Mouse (Mus musculus) hematopoietic stem cell, adult 5-6 weeks (primary cell): ENCODE measurements around the gene Lgr6. TPM values are rescaled to one million over a fixed set of nuclear protein-coding genes. Genes with fewer than 3 reads are reported as not detected.
A peak's percentile ranks its signal among the peaks of the same experiment; 100 is the strongest.

Experiments used
- ATAC-seq, 2 experiments: fragments of 125-278 bp in 1 of 2; replicated peaks in 1 of 2; 2 replicates each; pipeline ENCODE4 v1.8.0; 2016 to 2017; ENCODE audit warnings: inconsistent platforms in 2 of 2, mild to moderate bottlenecking in 2 of 2, moderate number of reproducible peaks in 2 of 2, low read depth in 1 of 2, moderate TSS enrichment in 1 of 2; ENCODE audit not compliant: low FRiP score in 2 of 2, poor library complexity in 2 of 2, severe bottlenecking in 2 of 2, insufficient read depth in 1 of 2, low TSS enrichment in 1 of 2
- total RNA-seq: library from RNA; stranded (forward); fragments of 172-1452, 232-1000 nt; gene quantifications from 2 replicates; pipeline ENCODE4 v1.2.3, GENCODE M21; 2017

Gene Lgr6
- total RNA-seq, 1 experiment from 2014 or later = not detected

DNA sequence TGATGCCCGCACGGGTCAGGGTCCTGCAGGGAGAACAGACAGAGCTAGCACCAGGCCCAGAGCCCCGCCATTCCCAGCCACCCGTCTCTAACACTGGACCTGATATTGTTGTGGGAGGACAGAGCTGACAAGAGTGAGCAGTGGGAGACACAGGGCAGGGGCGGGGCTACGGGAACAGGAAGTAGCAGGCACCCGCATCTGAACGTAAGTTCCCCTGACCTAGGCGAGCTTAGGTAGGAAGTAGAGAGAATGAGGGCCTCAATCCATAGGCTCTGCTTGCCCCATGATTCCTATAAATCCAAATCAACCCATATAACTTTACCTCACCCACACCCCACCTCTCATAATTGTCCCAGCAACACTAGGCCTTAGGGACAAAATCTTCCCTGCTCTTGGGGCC lies 104.5 kb downstream of the Lgr6 start:
- ATAC-seq = peak in 1 of 2 experiments; percentile 49; a peak in 1 of 4 replicates

DNA sequence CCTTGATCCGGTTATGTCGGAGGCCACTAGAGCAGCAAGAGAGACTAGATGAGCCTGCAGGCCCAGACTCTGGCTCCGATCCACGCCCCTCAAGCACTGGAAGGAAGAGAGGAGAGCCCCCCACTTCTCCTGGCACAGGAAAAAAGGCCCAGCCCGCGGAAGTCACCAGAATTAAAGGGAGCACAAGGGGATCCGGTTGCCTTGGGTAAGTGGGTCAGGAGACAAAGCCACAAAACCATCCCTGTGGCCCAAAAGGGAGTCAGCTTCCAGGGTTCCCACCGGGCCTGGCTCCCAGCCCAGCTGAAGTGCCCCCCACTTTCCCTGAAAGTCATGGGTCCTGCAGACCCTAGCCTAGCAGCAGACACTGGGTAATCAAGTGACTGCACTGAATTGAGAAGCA lies 106.8 kb downstream of the Lgr6 start:
- no peak for ATAC-seq

DNA sequence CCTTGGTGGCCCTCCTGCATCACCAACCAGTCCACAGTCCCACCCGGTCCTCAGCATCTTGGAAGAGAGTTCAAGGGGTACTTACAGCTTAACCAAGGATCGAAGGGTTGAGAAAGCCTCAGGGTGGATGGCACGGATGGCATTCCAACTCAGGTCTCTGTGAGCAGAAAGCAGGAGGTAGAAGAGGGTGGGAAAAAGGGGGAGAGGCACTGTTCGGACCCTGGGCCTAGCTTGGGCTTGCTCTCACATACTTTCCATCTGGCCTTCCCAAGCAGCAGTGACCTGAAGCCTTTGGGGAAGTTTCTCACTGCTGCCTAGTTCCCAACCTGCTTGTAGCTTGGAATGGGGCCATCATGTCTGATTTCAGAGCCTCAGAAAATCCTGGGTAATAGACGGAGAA lies 107.5 kb downstream of the Lgr6 start:
- no peak for ATAC-seq

DNA sequence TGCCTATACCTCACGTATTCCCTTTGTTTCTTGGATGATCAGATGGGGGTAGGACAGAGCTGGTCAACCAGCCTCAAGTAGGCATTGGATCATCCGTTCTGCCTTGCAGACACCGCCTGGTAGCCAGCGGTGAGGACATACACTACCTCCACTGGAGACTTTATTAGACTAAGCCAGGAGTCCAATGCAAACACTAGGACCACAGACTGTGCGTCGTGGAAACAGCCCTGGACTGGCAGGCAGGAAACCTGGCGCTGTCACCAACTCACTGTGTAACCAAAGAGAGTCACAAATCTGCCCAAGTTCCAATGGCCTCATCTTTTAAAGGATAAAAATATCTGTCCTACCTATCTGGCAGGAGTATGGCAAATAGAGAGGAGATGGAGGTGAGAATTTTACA lies 108.6 kb downstream of the Lgr6 start:
- ATAC-seq = no peak

DNA sequence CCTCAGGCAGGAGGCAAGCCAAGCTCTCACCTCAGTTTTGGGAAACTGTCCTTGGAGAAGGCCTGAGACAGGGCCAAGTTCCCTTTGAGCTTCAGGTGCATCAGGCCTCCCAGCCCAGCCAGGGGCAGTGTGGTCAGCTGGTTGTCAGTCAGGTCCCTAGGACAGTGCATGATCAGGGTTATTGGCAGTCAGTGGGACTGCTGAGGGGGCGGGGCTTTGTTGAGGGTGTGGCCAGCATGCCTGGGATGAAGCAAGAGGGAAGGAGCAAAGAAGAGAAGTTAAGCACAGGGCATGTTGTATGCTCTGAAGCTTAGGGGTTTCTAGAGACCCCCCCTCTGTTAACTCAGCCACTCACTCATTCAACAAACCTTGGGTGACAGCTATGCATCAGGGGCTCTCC lies 109.1 kb downstream of the Lgr6 start:
- ATAC-seq = no peak

DNA sequence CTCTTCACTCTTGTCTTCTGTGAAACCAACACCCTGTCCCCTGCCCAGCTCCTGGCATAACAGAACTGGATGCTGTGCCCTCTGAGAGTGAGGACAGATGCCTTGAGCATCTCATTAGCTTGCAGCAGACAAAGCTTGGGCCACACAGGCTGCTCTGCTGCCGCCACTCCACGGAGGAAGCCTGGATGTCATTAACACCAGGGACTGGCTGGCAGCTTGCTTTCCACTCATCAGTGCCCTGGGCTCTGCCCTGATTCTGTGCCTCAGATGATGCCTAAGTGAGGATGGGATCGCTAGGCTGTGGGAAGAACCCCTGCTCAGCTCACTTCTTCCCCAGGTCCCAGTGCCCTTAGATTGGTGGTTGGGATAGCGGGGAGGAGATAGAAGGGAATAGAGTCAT lies 109.6 kb downstream of the Lgr6 start:
- ATAC-seq = no peak

DNA sequence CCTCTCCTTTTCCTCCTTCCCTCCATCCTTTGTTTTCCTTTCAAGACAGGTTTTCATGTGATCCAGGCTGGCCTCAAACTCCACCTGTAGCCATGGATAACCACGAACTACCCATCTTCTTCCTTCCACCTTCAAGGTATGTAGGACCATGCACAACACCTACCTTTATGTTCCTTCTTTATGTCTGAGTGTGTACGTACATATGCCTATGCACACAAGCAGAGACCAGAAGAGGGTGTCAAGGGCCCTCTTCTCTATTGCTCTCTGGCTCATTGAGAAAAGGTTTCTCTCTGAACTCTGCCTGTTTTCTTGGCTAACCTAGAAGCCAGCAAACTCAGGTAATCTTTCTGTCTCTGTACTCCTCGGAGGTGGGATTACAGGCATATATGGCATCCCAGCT lies 110.3 kb downstream of the Lgr6 start:
- ATAC-seq = no peak

DNA sequence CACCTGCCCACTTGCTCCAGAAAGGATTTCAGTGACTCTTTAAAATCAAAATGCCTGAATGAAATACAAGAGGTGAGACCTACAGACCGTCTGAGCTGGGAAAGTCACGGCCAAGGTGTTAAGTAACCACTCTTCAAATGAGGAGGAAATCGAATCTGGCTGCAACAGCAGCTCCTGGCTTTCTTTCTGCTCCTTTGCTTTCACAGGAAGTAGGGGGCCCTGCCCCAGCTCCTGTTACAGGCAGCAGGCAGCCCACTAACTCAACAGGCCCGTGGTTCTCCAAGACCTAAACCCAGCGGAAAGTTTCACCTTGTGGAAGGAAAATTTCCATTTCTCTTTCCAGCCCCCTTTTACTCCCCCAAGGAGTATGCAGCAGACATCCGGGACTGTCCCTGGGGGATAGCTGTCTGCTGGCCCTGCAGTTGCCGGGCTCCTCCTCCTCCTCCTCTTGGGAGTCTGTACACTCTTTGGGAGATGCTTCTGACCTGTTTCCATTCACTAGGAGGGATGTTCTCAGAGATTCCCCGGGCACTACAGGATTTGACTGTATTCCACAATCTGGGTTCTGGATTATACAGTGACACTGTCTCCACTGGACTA lies 112.9 kb downstream of the Lgr6 start:
- ATAC-seq = no peak

DNA sequence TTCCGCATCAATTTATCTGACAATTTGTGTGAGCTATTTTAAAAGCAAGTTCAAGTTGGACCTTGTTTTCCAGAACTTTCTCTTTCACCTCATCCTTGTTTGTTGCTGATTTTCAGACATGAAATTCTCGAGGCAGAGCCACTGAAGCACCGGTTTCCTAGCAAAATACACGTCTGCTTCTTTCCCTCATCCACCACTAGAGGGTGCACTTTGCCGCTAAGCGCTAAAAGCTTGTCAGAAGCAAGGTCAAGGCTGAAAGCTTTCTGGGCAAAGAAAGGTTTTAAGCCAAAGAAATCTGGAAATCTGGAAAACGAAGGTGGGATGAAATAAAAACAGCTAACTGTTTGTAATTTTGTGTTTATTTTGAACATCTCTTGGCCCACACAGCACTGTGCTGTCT lies 115.7 kb downstream of the Lgr6 start:
- ATAC-seq = peak; percentile 43 to 62; a peak in 2 of 4 replicates

DNA sequence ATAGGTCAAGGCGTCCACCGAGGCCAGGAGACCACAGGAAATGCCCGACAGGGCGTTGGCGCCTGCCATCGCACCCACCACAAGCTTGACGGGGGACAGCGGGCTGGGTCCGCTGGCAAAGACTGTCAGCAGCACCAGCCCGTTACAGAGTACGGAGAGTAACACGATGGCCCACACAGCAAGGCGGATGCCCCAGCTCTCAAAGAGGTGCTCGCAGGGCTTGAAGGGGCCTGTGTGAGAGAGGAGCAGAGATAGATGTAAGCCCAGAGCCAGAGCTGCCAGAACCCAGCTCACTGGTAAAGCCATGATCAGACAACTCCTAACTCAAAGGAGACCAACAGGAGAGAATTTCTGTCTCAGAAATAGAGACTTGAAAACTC lies 117.1 kb downstream of the Lgr6 start:
- no peak for ATAC-seq

DNA sequence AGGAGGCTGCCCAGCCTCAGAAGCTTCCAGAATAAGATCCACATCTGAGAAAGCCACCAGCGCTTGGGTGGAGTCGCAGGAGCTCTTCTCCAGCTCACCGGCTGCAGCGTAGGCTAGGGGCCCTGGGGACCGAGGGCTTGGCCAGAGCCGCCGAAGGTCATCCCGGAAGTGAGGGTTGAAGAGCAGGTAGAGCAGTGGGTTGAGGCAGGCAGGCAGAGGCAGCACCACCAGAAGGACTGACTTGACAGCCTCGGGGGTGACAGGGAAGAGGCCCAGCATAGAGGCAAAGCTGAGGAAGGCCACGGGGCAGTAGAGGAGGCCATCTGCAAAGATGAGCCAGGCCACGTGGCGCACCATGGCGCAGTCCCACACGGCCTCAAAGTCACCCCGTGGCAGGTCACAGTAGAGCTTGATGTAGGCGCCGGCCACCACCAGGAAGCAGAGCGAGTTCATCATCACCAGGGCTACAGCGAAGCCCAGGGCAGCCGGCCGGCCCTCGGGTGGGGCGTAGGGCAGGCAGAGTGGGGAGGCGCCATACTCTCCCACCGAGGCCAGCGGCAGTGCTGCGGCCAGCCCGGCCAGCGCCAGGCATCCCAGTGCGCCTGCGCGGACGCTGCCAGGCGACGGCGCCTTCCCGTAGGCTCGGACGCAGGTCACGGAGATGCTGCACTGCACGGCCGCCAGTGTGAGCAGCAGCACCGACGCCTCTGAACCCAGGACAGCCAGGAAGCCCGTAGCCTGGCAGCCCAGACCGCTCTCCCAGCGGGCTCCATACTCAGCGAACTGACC lies 117.7 kb downstream of the Lgr6 start:
- ATAC-seq = peak; percentile 20 to 26; a peak in 3 of 4 replicates

DNA sequence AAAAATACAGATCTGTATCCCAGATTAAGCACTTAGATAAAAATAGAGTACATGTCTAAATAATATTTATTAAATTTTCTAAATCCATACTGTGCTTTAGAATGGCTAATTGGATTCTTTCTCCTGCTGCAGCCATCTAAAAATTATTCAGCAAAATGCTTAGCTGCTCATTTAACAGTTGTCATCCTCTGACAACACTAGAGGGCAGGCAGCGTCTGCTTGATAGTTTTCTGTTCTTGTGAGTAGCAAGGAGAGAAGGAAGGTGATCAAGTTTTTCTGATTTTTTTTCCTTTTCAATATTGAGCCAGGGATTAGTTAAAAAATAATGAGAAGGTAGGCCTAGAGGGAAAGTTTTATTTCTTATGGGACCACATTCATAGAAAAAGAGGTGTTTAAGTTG lies 132.2 kb downstream of the Lgr6 start:
- no peak for ATAC-seq

DNA sequence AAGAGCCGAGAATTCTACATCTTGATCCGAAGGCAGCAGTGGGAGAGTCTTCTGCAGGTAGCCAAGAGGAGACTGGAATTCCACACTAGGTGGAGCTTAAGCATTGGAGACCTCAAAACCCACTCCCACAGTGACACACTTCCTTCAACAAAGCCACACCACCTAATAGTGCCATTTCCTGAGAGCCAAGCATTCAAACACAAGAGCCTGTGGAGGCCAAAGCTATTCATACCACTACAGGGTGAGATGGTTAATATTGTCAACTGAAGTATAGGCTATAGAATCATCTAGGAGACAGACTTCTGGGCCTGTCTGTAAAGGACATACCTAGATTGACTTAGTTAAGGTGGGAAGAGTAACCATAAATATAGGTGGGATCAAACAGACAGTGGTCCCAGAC lies 139.6 kb downstream of the Lgr6 start:
- no peak for ATAC-seq

DNA sequence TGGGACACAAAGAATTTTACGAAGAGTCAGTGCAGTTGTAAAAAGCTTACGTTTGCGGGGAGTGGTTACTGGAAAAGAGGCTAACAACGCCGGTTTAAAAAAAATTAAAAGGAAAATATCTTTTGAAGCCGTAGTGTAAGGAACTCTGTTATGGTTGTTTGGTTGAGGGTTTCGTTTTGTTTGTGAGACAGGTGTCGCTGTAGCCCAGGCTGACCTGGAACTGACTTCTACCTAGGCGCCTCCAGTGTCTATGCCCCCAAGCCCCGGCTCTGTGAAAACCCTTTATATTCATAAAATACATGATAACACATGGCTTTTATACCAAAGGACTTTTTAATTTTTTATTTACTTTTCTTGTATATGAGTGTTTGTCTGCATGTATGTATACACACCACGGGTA lies 142.3 kb downstream of the Lgr6 start:
- ATAC-seq = no peak; a peak in 1 of 4 replicates

DNA sequence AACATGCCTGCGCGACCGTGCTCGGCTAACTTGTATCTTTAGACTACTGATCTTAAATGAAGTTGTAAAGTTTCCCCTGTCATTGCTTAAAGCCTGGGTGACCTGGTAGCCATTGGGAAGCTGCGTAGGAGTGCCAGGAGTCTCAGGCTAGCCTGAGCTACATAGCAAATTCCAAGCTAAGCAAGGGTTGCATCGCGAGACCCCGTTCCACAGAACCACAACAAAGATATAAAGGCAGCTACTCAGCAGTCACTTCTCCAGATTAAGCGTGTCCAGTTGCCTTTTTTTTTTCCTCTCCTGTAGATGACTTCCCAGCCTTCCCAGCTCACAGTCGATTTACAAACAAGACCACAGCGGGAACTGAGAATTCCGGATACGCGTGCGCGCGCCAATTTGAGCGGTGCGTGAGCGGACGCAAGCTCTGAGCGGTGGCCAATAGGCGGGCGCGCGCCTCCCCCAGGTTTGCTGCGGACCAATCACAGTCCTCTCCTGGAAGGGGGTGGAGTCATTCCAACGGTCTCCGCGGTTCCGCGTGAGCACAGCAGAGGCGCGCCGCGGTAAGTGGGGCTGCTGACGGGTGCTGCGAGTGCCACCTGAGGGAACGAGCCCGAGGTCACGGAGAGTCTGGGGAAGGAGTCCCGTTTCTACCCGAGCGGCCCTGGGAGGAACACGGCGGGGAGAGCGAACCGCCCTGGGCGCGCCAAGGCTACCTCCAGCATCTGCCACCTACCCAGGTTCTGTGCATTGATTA lies 142.8 kb downstream of the Lgr6 start, which contains the start of gene Ube2t:
TSS of gene Ube2t (plus strand) at position 513 of the 751 bp plus-strand sequence.
- ATAC-seq = peak; percentile 97 to 99

DNA sequence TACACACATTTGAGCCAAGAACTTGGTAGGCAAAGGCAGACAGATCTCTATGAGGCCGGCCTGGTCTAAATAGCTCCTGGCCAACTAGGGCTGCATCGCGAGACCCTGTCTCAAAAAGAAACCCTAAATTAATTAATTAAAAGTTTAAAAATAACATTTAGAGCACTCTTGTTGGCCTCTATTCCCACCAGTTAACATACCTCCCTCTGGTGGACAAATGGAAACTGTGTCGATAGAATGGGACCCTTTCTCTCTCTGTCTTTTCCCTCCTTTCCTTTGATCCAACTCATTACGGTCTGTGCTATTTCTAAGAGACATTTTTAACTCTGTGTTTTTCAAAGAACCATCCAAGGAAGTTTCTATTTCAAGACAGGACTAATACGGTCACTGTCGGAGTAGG lies 144.4 kb downstream of the Lgr6 start:
- no peak for ATAC-seq

DNA sequence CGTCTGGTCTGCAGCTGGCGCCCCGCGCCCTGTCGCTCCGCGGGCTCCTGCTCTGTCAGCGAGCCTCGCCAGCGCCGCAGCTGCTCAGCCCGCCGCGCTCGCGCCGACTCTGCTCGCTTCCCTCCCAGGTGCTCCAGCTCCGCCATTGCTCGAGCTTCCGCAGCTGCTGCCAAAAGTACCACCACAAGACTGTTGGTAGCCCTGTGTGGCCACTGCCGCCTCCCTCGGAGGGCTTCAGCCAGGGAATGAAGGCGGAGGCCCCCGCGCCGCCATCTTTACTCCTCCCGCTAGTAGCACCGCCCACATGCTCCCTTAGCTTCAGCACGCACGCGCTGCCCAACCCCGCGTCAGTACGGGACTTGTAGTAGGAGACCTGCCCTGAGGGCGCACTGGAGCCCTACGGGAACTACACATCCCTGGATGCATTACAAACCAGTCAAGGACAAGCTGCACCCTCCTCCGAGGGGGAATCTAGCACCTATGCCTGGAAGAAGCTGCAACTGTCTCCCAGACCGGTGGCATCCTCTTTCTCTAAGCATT lies 149.4 kb downstream of the Lgr6 start, which contains the start of gene Ppp1r12b:
TSS of gene Ppp1r12b (minus strand) at position 306 of the 540 bp plus-strand sequence.
- peak; percentile 99 for ATAC-seq

DNA sequence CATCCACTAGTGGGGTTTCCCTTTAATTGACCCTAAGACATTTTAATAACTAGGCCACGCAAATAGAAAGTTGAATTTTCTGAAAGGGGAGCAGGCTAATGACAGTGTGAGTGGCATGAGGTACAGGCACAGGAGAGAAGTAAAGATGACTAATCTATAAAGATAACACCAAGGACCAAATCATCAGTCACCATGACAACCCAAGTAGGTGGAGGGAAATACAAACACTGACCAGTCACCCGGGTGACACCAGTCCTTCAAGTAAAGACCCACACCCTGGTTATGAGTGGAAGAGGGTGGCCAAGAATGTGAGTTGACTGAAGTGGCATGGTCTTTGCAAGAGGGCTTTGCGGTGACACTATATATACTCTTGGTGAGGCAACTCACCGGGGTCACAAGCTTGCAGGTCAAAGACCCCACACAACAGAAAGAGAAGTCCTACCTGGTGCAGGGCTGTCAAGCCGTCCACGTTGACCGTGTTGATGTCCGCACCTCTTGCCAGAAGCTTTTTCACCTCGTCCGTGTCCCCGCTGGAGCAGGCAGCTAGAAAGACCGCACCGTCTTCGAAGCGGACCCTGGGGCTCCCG lies 149.9 kb downstream of the Lgr6 start:
- ATAC-seq = no peak
